Mouse (Mus musculus) layer of hippocampus, adult 9-10 months (tissue): ENCODE measurements around the gene Flot2.
"Not testable (repeated sequence)": the region's sequence is repeated elsewhere in the genome, so short reads cannot be mapped to it uniquely, and the experiment has no call there.

Experiments used
- DNase-seq: peaks from one replicate; pipeline ENCODE4 v3.0.0; 2022; ENCODE audit warnings: low spot score

Flot2 gene

GRCm38 (mm10) chr11:78037831-78038752 lies at the start of gene Flot2:
Gene Flot2 (plus strand): TSS chr11:78037931.
- DNase-seq = no peak

- no peak for DNase-seq
Observed at GRCm38 (mm10) chr11:77989071-77989690, 48.5 kb upstream of the Flot2 start.

GRCm38 (mm10) chr11:77995556-77995955 lies 42.2 kb upstream of the Flot2 start:
- no peak for DNase-seq

- no peak for DNase-seq
Observed at GRCm38 (mm10) chr11:78006446-78006845, 31.3 kb upstream of the Flot2 start.

- peak; percentile 72 for DNase-seq
Observed at GRCm38 (mm10) chr11:78019676-78020075, 18.1 kb upstream of the Flot2 start.

GRCm38 (mm10) chr11:78023607-78024006 lies 14.1 kb upstream of the Flot2 start:
- DNase-seq = no peak

- no peak for DNase-seq
Observed at GRCm38 (mm10) chr11:78029240-78029639, 8.5 kb upstream of the Flot2 start.

GRCm38 (mm10) chr11:78030600-78030999 lies 7.1 kb upstream of the Flot2 start:
- no peak for DNase-seq

GRCm38 (mm10) chr11:78031389-78031788 lies 6.3 kb upstream of the Flot2 start:
- no peak for DNase-seq

- peak; percentile 59 for DNase-seq
Observed at GRCm38 (mm10) chr11:78031947-78032808, 5.6 kb upstream of the Flot2 start, which contains the start of gene Dhrs13. Gene Dhrs13 (plus strand): TSS chr11:78032280.

GRCm38 (mm10) chr11:78032809-78033195 lies 4.9 kb upstream of the Flot2 start:
- DNase-seq = no peak

- DNase-seq = no peak
Observed at GRCm38 (mm10) chr11:78033931-78034617, 3.7 kb upstream of the Flot2 start.

GRCm38 (mm10) chr11:78036791-78037190 lies 940 bp upstream of the Flot2 start:
- no peak for DNase-seq

GRCm38 (mm10) chr11:78040878-78041277 lies 3.1 kb downstream of the Flot2 start:
- DNase-seq = no peak

- not testable (repeated sequence) for DNase-seq
Observed at GRCm38 (mm10) chr11:78042290-78042870, 4.6 kb downstream of the Flot2 start.

- no peak for DNase-seq
Observed at GRCm38 (mm10) chr11:78044758-78045251, 7.1 kb downstream of the Flot2 start.

GRCm38 (mm10) chr11:78048637-78049036 lies 10.9 kb downstream of the Flot2 start:
- DNase-seq = not testable (repeated sequence)

GRCm38 (mm10) chr11:78053078-78053477 lies 15.3 kb downstream of the Flot2 start:
- no peak for DNase-seq

- DNase-seq = no peak
Observed at GRCm38 (mm10) chr11:78056946-78057345, 19.2 kb downstream of the Flot2 start.

GRCm38 (mm10) chr11:78059833-78060757 lies 22.4 kb downstream of the Flot2 start:
- DNase-seq = no peak
